Mouse (Mus musculus) limb, embryonic 15.5 days (tissue): ENCODE measurements around the gene Cda. TPM values are rescaled to one million over a fixed set of nuclear protein-coding genes. Genes with fewer than 3 reads are reported as not detected.

Source experiments
- ATAC-seq: fragments of 200-750 bp; cut with Nextera tagmentation; 2 replicates; pipeline ENCODE4 v1.8.0; 2017; ENCODE audit warnings: low read depth, moderate TSS enrichment; ENCODE audit not compliant: insufficient number of reproducible peaks, low FRiP score, low TSS enrichment
- H3K27ac ChIP-seq: fragments of 300-500 bp; sonication (generic); 2 replicates; pipeline ENCODE4 v1.5.1; 2015; ENCODE audit warnings: moderate library complexity, mild to moderate bottlenecking, inconsistent platforms
- H3K27me3 ChIP-seq: fragments of 300-500 bp; sonication (generic); 2 replicates; pipeline ENCODE4 v1.6.1; 2015; ENCODE audit warnings: inconsistent platforms
- H3K36me3 ChIP-seq: fragments of 300-500 bp; sonication (generic); 2 replicates; pipeline ENCODE4 v1.6.1; 2015; ENCODE audit warnings: inconsistent platforms
- H3K4me1 ChIP-seq: fragments of 300-500 bp; sonication (generic); 2 replicates; pipeline ENCODE4 v1.6.1; 2015; ENCODE audit warnings: inconsistent platforms
- H3K4me2 ChIP-seq: fragments of 300-500 bp; sonication (generic); 2 replicates; pipeline ENCODE4 v1.6.1; 2015; ENCODE audit warnings: mild to moderate bottlenecking, inconsistent platforms
- H3K4me3 ChIP-seq: fragments of 300-500 bp; sonication (generic); 2 replicates; pipeline ENCODE4 v1.5.1; 2015; ENCODE audit warnings: mild to moderate bottlenecking, inconsistent platforms
- H3K9ac ChIP-seq: fragments of 300-500 bp; sonication (generic); 2 replicates; pipeline ENCODE4 v1.6.1; 2015; ENCODE audit warnings: inconsistent platforms
- H3K9me3 ChIP-seq: fragments of 300-500 bp; sonication (generic); 2 replicates; pipeline ENCODE4 v1.6.1; 2016; ENCODE audit warnings: inconsistent platforms
- WGBS: fragments of 180-500 bp; shearing (Covaris S2); methylation state at CpG from one replicate; pipeline ENCODE4 v1.1.7; 2015; 5-methylcytosine and 5-hydroxymethylcytosine counted together
- polyA plus RNA-seq: library from polyadenylated mRNA; unstranded; fragments of >200 nt; fragmentation: Nextera tagmentation; extraction: Ambion mirVana; gene quantifications from 2 replicates; pipeline ENCODE4 v1.2.1, GENCODE M21; 2015

Cda gene
- 7.0 TPM in 2 replicates for polyA plus RNA-seq

GRCm38 (mm10) chr4:138367641-138368497 lies at the start of gene Cda:
Cda (minus strand) TSS chr4:138367992.
- H3K27me3 ChIP-seq = peaks cover 30% of the 10 kb centered on the region
- no peak within 1 kb of the TSS for H3K9ac ChIP-seq
- H3K27ac ChIP-seq = 0 out of 2 replicates have a peak within 1 kb of the TSS, but pooled peaks have one; percentile 17
- ATAC-seq = peak; percentile 66
- no peaks in the 10 kb centered on the region for H3K36me3 ChIP-seq
- H3K4me3 ChIP-seq = peak within 1 kb of the TSS; percentile 32
- 4% methylated on average over 34 of the region's 34 CpGs for WGBS
- H3K4me2 ChIP-seq = peak within 1 kb of the TSS; percentile 53
- peaks cover 12% of the 10 kb centered on the region for H3K4me1 ChIP-seq
- no peaks in the 10 kb centered on the region for H3K9me3 ChIP-seq

- no peaks in the 10 kb centered on the region for H3K36me3 ChIP-seq
- no peak overlapping the region for H3K4me3 ChIP-seq
- H3K27me3 ChIP-seq = peaks cover 66% of the 10 kb centered on the region
- no peak overlapping the region for H3K27ac ChIP-seq
- H3K4me1 ChIP-seq = no peaks in the 10 kb centered on the region
- H3K4me2 ChIP-seq = no peak overlapping the region
- H3K9me3 ChIP-seq = no peaks in the 10 kb centered on the region
- WGBS = 58% methylated on average over 5 of the region's 5 CpGs
- H3K9ac ChIP-seq = no peak overlapping the region
- no peak for ATAC-seq
Measured at GRCm38 (mm10) chr4:138416414-138416813, 48.6 kb upstream of the Cda start.

GRCm38 (mm10) chr4:138415991-138416390 lies 48.2 kb upstream of the Cda start:
- Histone ChIP-seq H3K4me1 (no peaks in the 10 kb centered on the region), H3K36me3 (no peaks in the 10 kb centered on the region), H3K9ac (no peak overlapping the region), H3K9me3 (no peaks in the 10 kb centered on the region), H3K4me3 (no peak overlapping the region), H3K27me3 (peaks cover 66% of the 10 kb centered on the region), H3K27ac (no peak overlapping the region), H3K4me2 (no peak overlapping the region)
- no peak for ATAC-seq
- 73% methylated on average over 3 of the region's 3 CpGs for WGBS

- Histone ChIP-seq H3K9ac (no peak overlapping the region), H3K4me2 (no peak overlapping the region), H3K4me3 (no peak overlapping the region), H3K27ac (no peak overlapping the region), H3K4me1 (no peaks in the 10 kb centered on the region), H3K36me3 (no peaks in the 10 kb centered on the region), H3K27me3 (peaks cover 68% of the 10 kb centered on the region), H3K9me3 (no peaks in the 10 kb centered on the region)
- no peak for ATAC-seq
- 20% methylated on average over 6 of the region's 6 CpGs for WGBS
Measured at GRCm38 (mm10) chr4:138414725-138415124, 46.9 kb upstream of the Cda start.

- Histone ChIP-seq H3K27me3 (peaks cover 52% of the 10 kb centered on the region), H3K9ac (no peak overlapping the region), H3K36me3 (no peaks in the 10 kb centered on the region), H3K4me1 (no peaks in the 10 kb centered on the region), H3K27ac (no peak overlapping the region), H3K9me3 (no peaks in the 10 kb centered on the region), H3K4me3 (no peak overlapping the region), H3K4me2 (no peak overlapping the region)
- ATAC-seq = no peak
- WGBS = 39% methylated on average over 7 of the region's 7 CpGs
Measured at GRCm38 (mm10) chr4:138411504-138412121, 43.8 kb upstream of the Cda start.

GRCm38 (mm10) chr4:138411011-138411410 lies 43.2 kb upstream of the Cda start:
- Histone ChIP-seq H3K9ac (no peak overlapping the region), H3K36me3 (no peaks in the 10 kb centered on the region), H3K4me2 (no peak overlapping the region), H3K27ac (no peak overlapping the region), H3K9me3 (no peaks in the 10 kb centered on the region), H3K4me1 (no peaks in the 10 kb centered on the region), H3K27me3 (peaks cover 46% of the 10 kb centered on the region), H3K4me3 (no peak overlapping the region)
- no peak for ATAC-seq
- 10% methylated on average over 5 of the region's 5 CpGs for WGBS

- Histone ChIP-seq H3K4me2 (no peak overlapping the region), H3K27me3 (peaks cover 27% of the 10 kb centered on the region), H3K4me3 (no peak overlapping the region), H3K27ac (no peak overlapping the region), H3K9ac (no peak overlapping the region), H3K36me3 (no peaks in the 10 kb centered on the region), H3K4me1 (no peaks in the 10 kb centered on the region), H3K9me3 (no peaks in the 10 kb centered on the region)
- ATAC-seq = no peak
- WGBS = 75% methylated on average over 12 of the region's 13 CpGs
Measured at GRCm38 (mm10) chr4:138407479-138408194, 39.8 kb upstream of the Cda start.

- WGBS = 8% methylated on average over 2 of the region's 2 CpGs
- Histone ChIP-seq H3K9ac (no peak overlapping the region), H3K9me3 (no peaks in the 10 kb centered on the region), H3K36me3 (no peaks in the 10 kb centered on the region), H3K27ac (no peak overlapping the region), H3K4me3 (no peak overlapping the region), H3K4me2 (no peak overlapping the region), H3K27me3 (peaks cover 13% of the 10 kb centered on the region), H3K4me1 (no peaks in the 10 kb centered on the region)
- ATAC-seq = no peak
Measured at GRCm38 (mm10) chr4:138404806-138405205, 37.0 kb upstream of the Cda start.

- no peak overlapping the region for H3K9ac ChIP-seq
- H3K27ac ChIP-seq = no peak overlapping the region
- no peaks in the 10 kb centered on the region for H3K36me3 ChIP-seq
- peak overlapping the region; percentile 79 for H3K4me2 ChIP-seq
- peak overlapping the region; percentile 39 for H3K4me3 ChIP-seq
- ATAC-seq = no peak
- no peaks in the 10 kb centered on the region for H3K9me3 ChIP-seq
- WGBS = 4% methylated on average over 8 of the region's 8 CpGs
- peaks cover 85% of the 10 kb centered on the region for H3K27me3 ChIP-seq
- H3K4me1 ChIP-seq = peaks cover 20% of the 10 kb centered on the region
Measured at GRCm38 (mm10) chr4:138396711-138397110, 28.9 kb upstream of the Cda start.

GRCm38 (mm10) chr4:138395971-138396645 lies 28.3 kb upstream of the Cda start, which contains the start of gene Fam43b:
Fam43b (minus strand) TSS chr4:138396528.
- H3K9me3 ChIP-seq = no peaks in the 10 kb centered on the region
- no peaks in the 10 kb centered on the region for H3K36me3 ChIP-seq
- peak within 1 kb of the TSS; percentile 39 for H3K4me3 ChIP-seq
- WGBS = 1% methylated on average over 45 of the region's 46 CpGs
- H3K27ac ChIP-seq = no peak within 1 kb of the TSS
- peak within 1 kb of the TSS; percentile 79 for H3K4me2 ChIP-seq
- peaks cover 20% of the 10 kb centered on the region for H3K4me1 ChIP-seq
- peaks cover 90% of the 10 kb centered on the region for H3K27me3 ChIP-seq
- ATAC-seq = no peak
- H3K9ac ChIP-seq = no peak within 1 kb of the TSS

- no peak for ATAC-seq
- no peak overlapping the region for H3K9ac ChIP-seq
Measured at GRCm38 (mm10) chr4:138395087-138395970, 27.5 kb upstream of the Cda start.

More at GRCm38 (mm10) chr4:138395087-138395970, 27.5 kb upstream of the Cda start:
- H3K4me2 ChIP-seq = peak overlapping the region; percentile 79
- H3K27me3 ChIP-seq = peaks cover 93% of the 10 kb centered on the region
- WGBS = under 1% methylated on average over 102 of the region's 103 CpGs
- no peaks in the 10 kb centered on the region for H3K36me3 ChIP-seq
- H3K9me3 ChIP-seq = no peaks in the 10 kb centered on the region
- H3K4me1 ChIP-seq = peaks cover 20% of the 10 kb centered on the region
- H3K27ac ChIP-seq = no peak overlapping the region
- peak overlapping the region; percentile 39 for H3K4me3 ChIP-seq
